Mouse (Mus musculus) left cerebral cortex, adult 18-20 months (tissue): Measurements from ENCODE around the gene Asic4. TPM values are rescaled to one million over a fixed set of nuclear protein-coding genes. Genes with fewer than 3 reads are reported as not detected.
A peak's percentile ranks its signal among the peaks of the same experiment; 100 is the strongest.

Experiments
- DNase-seq, 2 experiments: peaks; one replicate each; pipeline ENCODE4 v3.0.0; 2021 to 2022; ENCODE audit warnings: low spot score in 2 of 2, mixed read lengths in 1 of 2
- total RNA-seq, 2 experiments: library from RNA; stranded (reverse); gene quantifications; 2 replicates each; pipeline ENCODE4 v1.2.3; 2021

The Asic4 gene
- total RNA-seq, 2 experiments from 2014 or later, result 16.2 to 19.6 TPM

DNA sequence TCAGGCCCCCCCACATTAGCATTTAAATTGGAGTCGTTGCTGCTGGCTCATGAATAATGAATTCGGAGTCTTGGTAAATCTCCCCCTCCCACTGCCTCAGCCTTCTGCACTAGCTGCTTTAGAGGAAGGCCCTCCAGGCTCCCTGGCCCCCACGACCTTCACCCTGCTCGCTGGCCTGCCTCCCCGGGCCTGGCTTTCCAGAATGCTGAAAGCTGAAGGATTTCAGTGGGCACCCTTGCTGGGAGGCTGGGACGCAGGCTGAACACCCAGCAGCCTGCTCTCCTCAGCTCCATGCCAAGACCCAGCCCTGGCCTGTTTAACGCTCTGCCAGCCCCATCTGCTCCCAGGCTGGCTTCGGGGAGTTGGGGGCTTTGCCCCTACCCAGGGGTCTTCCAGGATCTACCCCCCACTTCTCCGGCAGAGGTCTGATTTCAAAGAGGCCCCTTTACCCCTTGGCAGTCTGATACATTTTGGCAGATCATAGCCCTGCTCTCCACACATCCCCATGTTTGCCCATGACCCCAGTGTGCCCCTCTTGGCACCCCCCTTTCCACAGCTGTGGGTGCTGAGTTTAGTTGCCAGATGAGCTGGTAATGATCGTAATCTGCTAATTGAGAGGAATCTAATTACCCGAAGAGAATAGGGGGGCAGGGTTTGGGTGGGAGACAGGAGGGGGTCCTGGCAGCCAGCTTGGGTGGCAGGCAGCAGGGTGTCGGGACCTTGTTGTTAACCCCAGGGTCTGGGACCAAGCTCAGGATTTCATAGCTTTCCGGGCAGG, 6.8 kb upstream of the Asic4 start:
- DNase-seq, result no peak

DNA sequence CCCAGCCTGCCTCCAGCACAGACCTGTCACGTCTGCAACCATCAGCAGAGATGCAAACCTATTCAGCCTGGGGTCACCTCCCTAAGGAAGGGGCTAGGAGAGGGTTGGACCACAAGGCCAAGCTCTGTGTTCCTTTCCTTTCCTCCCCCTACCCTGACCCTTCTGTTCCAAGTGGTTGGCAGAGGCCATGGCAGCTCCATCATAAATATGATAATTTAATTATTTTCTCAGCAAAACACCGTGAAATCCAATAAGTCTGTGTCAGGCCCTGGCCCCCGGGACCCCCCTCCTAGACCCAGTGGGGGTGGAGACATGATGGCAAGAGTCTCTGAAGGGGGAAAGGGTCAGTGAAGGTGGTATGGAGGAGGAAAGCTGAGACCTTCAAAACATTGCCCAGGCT, 6.0 kb upstream of the Asic4 start:
- no peak for DNase-seq

- peak; percentile 45 to 75 for DNase-seq
Observed at GRCm38 (mm10) chr1:75445141-75445701, 5.0 kb upstream of the Asic4 start.

DNA sequence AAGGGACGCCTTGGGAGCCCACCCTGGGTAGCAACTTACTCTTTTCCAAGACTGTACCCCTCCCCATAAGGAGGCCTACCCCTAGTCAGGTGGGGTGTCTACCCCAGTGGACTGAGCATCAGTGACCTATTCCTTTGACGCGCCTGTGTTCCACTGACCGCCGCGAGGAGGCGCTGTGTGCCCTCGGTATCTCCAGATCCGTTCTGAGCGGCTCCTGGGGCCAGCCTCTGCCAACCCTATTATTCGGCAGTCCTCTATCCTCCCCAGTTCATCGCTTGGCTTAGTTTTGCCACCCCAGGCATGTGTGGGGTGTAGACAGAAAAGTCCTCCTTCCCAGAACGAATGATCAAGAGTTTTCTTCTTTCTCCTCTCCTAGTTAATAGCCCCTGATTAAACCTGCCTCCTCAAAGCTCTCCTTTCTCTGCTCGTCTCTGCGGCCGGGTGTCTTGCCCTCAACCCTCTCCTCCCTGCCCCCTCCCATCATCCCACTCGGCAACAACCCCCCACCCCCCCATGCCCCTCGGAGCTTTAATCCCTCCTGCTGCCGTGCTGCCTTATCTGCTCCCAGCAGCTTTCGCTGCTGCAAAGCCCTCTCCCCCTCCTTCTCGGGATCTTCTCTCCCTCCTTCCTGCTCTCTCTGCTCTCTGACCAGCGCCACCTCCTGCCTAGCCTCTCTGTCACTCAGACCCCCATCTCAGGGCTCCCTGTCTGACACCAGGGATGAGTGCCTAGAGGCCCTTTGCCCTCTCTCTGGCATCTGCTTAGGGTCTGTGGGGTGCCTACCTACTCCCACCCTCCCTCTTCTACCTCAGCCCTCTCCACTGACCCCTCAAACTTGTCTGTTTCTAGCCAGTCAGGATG, 4.3 kb upstream of the Asic4 start:
- DNase-seq, result peak; percentile 75 to 78

DNA sequence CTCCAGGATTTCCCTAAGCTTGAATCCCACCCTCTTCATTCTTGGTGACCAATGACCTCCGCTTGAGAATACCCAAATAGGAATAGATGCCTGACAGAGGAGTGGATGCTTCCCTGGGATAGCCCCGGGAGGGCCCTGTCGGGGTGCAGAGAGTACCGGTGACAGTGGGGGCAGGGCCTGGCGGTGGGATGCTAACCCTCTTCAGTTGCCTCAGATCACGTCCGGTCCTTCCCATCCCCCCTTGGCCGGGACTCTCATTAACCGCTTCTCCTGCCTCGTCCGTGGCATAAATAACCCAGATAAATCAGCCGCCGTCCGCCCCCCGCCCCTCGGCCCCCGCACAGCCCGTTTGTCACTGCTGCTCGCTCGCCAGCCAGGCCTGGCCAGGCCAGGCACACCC, 3.6 kb upstream of the Asic4 start:
- no peak for DNase-seq

GRCm38 (mm10) chr1:75447265-75448051, 2.8 kb upstream of the Asic4 start:
- no peak for DNase-seq

DNA sequence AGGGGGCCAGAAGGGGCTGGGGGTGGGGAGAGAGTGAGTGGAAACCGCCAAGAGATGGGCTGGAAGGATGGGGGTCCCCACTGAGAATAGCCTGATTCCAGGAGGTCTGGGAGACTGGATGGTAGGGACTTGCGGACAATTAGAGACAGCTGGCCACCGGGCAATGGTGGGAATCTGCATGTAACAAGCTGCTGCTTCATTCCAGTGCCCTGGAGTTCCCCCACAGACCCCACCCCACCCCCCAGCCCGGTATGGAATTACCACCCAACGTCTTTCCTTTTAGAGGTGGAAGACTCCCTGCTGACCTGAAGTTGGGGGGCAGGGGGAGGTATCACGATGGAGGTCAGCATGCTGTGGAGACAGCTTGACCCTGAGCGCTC, 2.2 kb upstream of the Asic4 start:
- DNase-seq, result no peak

GRCm38 (mm10) chr1:75448937-75449336, 1.3 kb upstream of the Asic4 start:
- DNase-seq, result no peak

GRCm38 (mm10) chr1:75449377-75450135, 680 bp upstream of the Asic4 start:
- no peak for DNase-seq

GRCm38 (mm10) chr1:75451900-75452299, 1.7 kb downstream of the Asic4 start:
- DNase-seq, result no peak

DNA sequence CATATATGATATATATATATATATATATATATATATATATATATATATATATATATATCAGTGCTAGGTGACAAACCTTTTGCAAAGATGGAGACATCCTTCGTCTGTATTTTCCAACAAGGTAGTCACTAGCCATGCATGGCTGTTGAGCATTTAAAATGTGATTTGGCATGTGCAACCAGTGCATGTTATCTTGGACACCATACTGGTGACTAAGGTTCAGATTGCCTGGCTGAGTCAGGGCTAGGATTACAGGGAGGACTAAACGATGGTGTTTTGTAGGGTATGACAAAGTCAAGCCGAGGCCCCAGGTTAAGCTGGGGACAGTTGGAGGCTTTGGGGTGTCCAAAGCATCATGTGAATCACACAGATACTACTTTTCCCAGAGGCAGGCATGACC, 5.2 kb downstream of the Asic4 start:
- DNase-seq, result no peak

DNA sequence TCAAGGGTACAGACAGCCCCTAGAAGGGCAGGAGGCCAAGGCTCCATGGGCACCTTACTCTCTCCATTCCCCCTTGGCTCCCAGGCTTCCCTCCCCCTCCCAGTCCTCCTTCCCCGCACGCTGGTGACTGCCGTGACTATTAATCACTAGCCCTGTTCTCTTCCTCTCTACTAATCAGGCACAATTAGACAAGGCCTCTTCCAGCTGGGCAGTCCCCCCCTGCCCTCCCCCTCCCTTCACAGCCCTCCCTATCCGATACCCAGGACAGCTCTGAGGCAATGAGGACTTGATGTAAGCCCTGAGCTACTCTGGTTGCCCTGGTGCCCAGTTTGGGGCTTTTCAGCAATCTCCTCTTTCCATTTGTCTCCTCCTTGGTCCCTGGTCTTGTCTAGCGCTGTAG, 5.7 kb downstream of the Asic4 start:
- no peak for DNase-seq

- no peak for DNase-seq
Observed at GRCm38 (mm10) chr1:75456746-75457564, 6.7 kb downstream of the Asic4 start.

- DNase-seq, result no peak
Observed at GRCm38 (mm10) chr1:75457710-75458024, 7.4 kb downstream of the Asic4 start.

GRCm38 (mm10) chr1:75458025-75458788, 8.0 kb downstream of the Asic4 start:
- DNase-seq, result peak; percentile 50 to 76

DNA sequence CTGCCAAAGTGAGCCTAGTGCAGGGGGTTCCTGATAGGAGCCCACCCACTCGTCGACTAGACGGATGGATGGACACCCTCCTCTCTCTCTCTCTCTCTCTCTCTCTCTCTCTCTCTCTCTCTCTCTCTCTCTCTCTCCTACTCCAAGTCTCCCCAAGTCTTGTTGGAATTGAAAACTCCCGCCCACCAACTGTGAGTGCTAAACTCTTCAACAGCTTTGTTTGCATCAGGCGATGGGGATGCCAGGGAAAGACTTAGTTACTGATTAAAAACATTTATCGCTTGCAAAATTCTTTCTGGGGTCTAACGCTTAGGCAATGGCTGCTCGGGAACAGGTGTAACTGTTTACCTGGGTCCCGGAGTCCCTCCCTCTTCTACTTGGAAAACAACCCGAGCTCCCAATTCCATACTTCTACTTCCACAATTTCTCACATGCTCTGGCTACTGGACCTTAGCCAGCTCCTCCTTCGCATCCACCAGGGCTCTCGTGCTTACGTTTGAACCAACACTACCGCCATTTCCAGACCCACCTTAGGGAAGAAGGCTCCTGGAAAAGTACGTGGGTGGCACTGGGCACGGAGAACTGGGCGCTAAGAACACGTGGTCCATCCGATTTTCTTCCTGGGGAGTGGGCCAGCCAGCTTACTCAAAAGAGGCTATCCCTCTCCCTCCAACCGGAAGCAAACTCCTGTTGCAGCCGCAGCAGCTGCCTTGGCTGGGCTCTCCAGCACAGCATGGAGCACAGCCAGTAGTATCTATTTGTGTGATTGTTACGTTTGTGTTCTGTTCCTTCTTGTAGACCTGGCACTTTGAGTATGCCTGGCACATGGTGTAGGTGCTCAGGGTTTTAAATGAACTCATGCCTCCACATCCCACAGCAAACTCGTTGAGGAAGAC, 8.8 kb downstream of the Asic4 start:
- peak; percentile 64 to 75 for DNase-seq

DNA sequence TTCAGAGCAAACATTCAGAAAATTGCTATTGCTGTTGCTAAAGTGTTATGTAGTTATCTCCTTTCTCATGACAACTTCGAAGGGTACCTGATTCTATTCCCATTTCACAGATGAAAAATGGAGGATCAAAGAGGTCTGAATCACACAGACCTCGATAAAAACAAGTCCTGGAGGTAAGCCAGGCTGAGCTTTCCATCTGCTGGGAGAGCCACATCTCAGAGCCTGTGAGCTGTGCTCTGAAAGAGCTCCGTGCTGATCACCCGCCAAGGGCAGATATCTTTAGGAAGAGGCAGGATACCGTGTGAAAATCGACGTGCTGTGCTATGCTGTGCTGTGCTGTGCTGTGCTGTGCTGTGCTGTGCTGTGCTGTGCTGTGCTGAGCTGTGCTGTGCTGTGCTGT, 10.1 kb downstream of the Asic4 start:
- DNase-seq, result no peak

GRCm38 (mm10) chr1:75462636-75463035, 12.4 kb downstream of the Asic4 start:
- no peak for DNase-seq
